Mouse (Mus musculus): ENCODE results near the gene Trub1.

Trub1 gene

DNA sequence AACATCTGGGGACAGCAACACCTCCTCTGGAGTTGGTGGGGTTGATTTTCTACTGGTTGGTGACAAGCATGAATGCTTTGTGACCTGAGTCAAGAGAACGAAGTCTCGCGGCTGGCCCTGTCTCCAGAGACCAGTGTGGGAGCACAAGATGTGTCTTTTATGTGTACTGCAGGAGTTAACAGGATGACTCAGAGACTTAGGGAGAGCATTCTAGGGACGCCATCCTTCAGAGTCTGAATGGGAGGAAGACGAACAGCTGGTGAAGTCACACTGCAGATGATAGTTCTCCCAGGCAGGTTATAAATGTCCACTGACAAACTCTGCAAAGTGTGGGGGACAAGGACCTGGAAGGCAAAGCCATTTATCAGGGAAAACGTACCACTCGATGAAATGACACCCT lies 11.2 kb upstream of the Trub1 start:
- no peak for DNase-seq (ENCODE audit: inconsistent ontology term)

DNA sequence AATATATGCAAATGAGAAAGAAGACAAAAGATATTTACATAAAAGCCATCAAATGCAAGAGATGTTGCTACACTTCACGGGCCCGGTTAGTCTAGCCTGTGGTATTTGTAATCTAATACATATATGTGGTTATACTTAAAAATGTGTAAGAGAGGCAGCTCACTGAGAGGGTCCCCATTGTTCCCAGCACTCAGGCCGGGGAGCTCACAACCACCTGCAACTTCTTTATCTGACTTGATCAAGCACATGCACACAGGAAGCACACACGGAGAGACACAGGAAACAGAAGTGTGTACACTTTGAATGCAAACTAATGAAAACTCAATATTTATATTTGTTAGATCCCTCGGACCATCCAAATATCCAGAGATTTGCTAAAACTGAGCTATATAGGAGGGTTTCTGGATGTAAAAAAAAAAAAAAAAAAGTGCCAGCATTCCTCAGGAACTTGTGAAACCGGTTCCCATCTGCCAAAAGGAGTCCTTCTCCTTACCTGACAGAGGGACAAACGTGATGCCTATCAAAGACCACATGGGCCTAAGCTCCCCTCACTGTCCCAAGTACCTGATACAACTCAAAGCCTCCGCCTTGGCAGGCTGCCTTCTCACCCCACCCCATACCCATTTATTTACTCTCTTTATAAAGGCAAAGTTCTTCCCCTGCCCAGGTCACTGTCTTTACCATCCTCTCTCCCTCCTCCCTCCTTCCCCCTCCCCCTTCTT lies 9.6 kb upstream of the Trub1 start:
- DNase-seq (ENCODE audit: inconsistent ontology term) = no peak

DNA sequence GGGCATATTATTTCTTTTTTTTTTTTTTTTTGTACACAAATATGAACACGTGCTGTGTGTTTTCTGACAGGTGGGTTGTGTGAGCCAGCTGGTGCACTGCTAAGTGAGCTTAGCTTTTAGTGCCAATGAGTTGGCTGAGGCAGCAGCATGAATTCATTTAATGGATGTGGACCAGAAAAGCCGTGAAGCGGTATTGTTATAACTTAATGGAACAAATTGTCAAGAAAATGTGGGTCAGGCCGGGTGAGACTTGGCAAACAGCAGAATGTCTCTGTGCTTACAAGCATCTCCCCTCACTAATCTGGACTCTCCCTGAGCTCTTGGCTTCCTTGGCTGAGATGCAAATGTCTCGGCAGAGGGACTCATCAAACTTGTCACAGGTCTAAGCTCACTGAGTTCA lies 7.7 kb upstream of the Trub1 start:
- peak; percentile 80 for DNase-seq (ENCODE audit: inconsistent ontology term)

GRCm38 (mm10) chr19:57450849-57451248 lies 1.9 kb upstream of the Trub1 start:
- no peak for DNase-seq (ENCODE audit: inconsistent ontology term)

- DNase-seq (ENCODE audit: inconsistent ontology term) = peak; percentile 77
Observed at GRCm38 (mm10) chr19:57451762-57452161, 950 bp upstream of the Trub1 start.

DNA sequence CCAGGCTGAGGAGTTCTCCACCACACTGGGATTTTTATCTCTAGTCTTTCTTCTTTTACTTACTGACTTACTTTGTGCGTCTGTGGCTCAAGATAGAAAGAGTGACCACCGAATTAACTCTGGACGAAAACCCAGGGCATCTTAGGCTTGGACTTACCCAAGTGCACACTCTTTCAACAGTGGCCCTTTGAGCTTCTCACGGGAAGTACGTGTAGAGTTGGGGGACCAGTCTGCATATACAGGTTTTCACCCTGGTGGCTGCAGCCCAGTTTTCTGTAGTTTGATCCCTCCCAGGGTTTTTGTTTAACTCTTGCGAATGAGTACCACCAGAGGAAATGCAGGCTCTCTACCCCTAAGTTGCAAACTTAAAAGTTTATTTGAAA lies 497 bp downstream of the Trub1 start:
- no peak for DNase-seq (ENCODE audit: inconsistent ontology term)

- DNase-seq (ENCODE audit: inconsistent ontology term) = no peak
Observed at GRCm38 (mm10) chr19:57455286-57455960, 2.7 kb downstream of the Trub1 start.

- DNase-seq (ENCODE audit: inconsistent ontology term) = no peak
Observed at GRCm38 (mm10) chr19:57457075-57457474, 4.4 kb downstream of the Trub1 start.

- DNase-seq (ENCODE audit: inconsistent ontology term) = no peak
Observed at GRCm38 (mm10) chr19:57463741-57464140, 11.0 kb downstream of the Trub1 start.

- DNase-seq (ENCODE audit: inconsistent ontology term) = no peak
Observed at GRCm38 (mm10) chr19:57465742-57466141, 13.0 kb downstream of the Trub1 start.

DNA sequence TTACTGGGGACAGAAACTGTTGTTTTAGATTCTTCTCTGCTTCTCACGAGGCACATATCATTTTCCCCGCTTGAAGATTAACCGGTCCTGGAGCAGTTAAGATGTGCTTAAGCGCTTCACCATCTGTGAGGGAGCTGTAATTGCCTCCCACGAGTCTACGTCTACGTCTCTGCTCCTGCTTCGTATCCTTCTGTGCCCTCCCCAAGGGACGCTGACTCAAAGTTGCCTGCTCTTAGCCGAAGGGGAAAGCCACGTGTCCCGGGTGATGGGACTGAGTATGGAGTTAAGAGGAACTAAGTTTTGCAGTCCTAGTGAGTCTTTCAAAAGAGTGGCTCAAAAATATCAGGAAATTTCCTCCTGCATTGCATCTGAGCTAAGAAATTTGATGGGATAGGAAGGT lies 18.3 kb downstream of the Trub1 start:
- no peak for DNase-seq (ENCODE audit: inconsistent ontology term)

GRCm38 (mm10) chr19:57472169-57472568 lies 19.5 kb downstream of the Trub1 start:
- DNase-seq (ENCODE audit: inconsistent ontology term) = no peak

GRCm38 (mm10) chr19:57473301-57473700 lies 20.6 kb downstream of the Trub1 start:
- DNase-seq (ENCODE audit: inconsistent ontology term) = no peak

DNA sequence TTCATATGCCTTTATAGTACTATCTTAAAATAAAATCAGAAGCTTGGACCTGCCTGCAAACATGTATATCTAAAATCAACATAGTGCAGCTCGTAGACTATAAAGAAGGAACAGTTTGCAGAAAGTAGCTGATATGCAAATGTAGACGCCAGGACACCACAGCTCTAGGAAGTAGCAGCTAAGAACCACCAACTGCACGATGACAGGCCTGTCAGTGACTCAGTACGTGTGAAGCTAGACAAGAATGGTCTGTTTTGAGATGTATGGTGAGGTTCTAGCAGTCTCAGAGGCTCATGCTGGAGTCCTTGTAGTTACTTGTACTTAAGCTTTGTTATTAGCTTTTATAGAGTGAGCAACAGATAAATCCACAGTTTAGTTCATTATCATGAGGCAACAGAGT lies 22.6 kb downstream of the Trub1 start:
- DNase-seq (ENCODE audit: inconsistent ontology term) = no peak

DNA sequence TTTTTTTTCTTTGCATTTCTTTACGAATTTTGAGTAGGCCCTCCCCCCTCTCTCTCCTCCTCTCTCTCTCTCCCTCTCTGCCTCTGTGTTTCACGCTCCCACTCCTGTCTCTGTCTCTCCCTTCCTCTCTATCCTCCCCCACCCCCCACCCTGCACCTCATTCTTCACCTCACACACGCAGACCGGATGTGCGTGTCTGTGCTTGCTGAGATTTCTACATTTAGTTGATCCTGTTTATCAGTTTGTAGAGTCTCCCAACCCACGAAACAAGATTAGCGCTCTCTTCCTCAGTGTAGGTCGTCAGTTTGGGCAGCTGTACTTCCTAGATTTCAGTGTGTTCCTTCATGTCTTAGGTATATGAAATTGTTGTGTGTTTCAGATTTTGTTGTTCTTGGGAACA lies 24.6 kb downstream of the Trub1 start:
- DNase-seq (ENCODE audit: inconsistent ontology term) = no peak

GRCm38 (mm10) chr19:57478056-57478455 lies 25.3 kb downstream of the Trub1 start:
- no peak for DNase-seq (ENCODE audit: inconsistent ontology term)

DNA sequence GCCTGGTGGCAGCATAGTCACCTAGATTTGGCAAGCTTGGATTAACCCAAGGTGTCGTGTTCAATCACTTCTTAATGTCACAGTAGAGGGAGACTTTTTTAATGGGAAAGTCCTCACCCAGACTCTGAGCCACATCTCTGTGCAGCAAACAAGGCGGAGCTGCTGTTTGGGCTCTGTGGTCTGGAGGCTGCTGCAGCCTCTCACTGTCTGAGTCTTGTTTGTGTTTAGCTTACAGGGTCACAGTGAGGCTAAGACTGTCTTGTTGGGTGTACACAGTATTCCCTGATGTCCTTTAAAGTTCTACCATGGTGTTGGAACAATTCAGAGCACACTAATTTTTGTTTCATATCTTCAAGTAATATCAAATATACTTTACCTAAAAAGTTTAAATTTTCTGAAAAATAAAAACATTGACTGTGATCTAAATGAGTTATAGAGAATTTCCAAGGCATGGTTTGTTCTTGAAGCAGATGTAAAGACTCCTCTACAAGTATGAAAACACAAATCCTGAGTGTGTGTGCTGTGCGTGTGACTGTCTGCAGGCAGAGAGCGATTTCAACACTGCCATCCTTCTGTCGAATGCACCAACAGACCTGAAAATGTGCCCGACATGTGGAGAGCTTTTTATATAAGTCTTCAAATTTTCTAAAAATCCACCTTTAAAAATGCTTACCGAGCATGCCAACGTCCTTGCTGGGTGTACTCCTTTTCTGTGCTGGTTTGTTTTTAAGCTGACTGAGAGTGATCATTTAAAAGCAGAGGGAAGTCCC lies 27.4 kb downstream of the Trub1 start:
- DNase-seq (ENCODE audit: inconsistent ontology term) = no peak

DNA sequence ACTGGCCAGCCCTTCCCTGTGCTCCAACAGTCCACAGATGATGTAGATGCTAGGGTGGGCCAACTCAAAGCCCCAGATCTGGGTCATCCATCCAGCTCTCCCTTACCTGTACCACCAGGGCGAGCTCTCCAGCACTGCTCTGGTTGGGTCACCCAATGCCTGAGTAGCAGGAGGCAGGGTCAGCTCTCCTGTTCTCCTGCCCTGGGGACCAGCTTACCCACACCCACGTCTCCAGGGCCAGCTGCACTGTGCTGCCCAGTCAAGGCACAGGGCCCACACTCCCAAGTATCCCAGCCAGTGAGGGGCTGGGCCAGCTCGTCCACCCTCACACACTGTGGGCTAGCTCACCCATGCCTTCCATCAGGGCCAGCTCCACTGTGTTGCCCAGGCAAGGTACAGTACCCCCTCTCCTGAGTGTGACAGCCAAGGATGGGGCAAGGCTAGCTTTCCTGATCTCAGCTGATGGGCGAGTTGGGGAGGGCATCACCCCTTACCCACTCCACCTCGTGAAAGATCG lies 29.1 kb downstream of the Trub1 start:
- no peak for DNase-seq (ENCODE audit: inconsistent ontology term)

GRCm38 (mm10) chr19:57482815-57483214 lies 30.1 kb downstream of the Trub1 start:
- DNase-seq (ENCODE audit: inconsistent ontology term) = peak; percentile 10

- DNase-seq (ENCODE audit: inconsistent ontology term) = no peak
Observed at GRCm38 (mm10) chr19:57487051-57487658, 34.4 kb downstream of the Trub1 start.

- no peak for DNase-seq (ENCODE audit: inconsistent ontology term)
Observed at GRCm38 (mm10) chr19:57489527-57489926, 36.8 kb downstream of the Trub1 start.

- no peak for DNase-seq (ENCODE audit: inconsistent ontology term)
Observed at GRCm38 (mm10) chr19:57491030-57491429, 38.3 kb downstream of the Trub1 start.
